Mouse (Mus musculus) neural tube, embryonic 14.5 days (tissue): Measurements from ENCODE around the gene Ccdc6. TPM values are rescaled to one million over a fixed set of nuclear protein-coding genes. Genes with fewer than 3 reads are reported as not detected.
"Not testable (repeated sequence)": the region's sequence is repeated elsewhere in the genome, so short reads cannot be mapped to it uniquely, and the experiment has no call there.

Experiments used
- ATAC-seq: fragments of 200-750 bp; cut with Nextera tagmentation; 2 replicates; pipeline ENCODE4 v1.8.0; 2017; ENCODE audit warnings: low read depth, mild to moderate bottlenecking, moderate TSS enrichment, moderate library complexity
- H3K27ac ChIP-seq: fragments of 300-500 bp; sonication (generic); 2 replicates; pipeline ENCODE4 v1.5.1; 2014; ENCODE audit warnings: low read depth, mild to moderate bottlenecking, control low read depth, low read length, moderate library complexity, mixed read lengths
- H3K27me3 ChIP-seq: fragments of 300-500 bp; sonication (generic); 2 replicates; pipeline ENCODE4 v1.6.1; 2014; ENCODE audit warnings: low read length; ENCODE audit not compliant: control insufficient read depth, insufficient read depth
- H3K36me3 ChIP-seq: fragments of 300-500 bp; sonication (generic); 2 replicates; pipeline ENCODE4 v1.6.1; 2014; ENCODE audit warnings: low read length, mixed read lengths; ENCODE audit not compliant: control insufficient read depth, insufficient read depth
- H3K4me1 ChIP-seq: fragments of 300-500 bp; sonication (generic); 2 replicates; pipeline ENCODE4 v1.6.1; 2014; ENCODE audit warnings: low read length; ENCODE audit not compliant: control insufficient read depth, insufficient read depth
- H3K4me2 ChIP-seq: fragments of 300-500 bp; sonication (generic); 2 replicates; pipeline ENCODE4 v1.6.1; 2014; ENCODE audit warnings: mild to moderate bottlenecking, low read depth, low read length, control low read depth
- H3K4me3 ChIP-seq: fragments of 300-500 bp; sonication (generic); 2 replicates; pipeline ENCODE4 v1.5.1; 2014; ENCODE audit warnings: low read depth, low read length, control low read depth, mixed read lengths
- H3K9ac ChIP-seq: fragments of 300-500 bp; sonication (generic); replicated peaks from 2 replicates; pipeline ENCODE4 v1.6.1; 2014; ENCODE audit warnings: low read depth, mild to moderate bottlenecking, control low read depth, low read length, mixed read lengths
- H3K9me3 ChIP-seq: fragments of 300-500 bp; sonication (generic); 2 replicates; pipeline ENCODE4 v1.6.1; 2016; ENCODE audit warnings: low read length; ENCODE audit not compliant: control insufficient read depth
- WGBS: fragments of 180-500 bp; shearing (Covaris S2); extraction: QIAGEN DNeasy Blood & Tissue Kit; methylation state at CpG from one replicate; pipeline ENCODE4 v1.1.7; 2014; 5-methylcytosine and 5-hydroxymethylcytosine counted together
- polyA plus RNA-seq: library from polyadenylated mRNA; unstranded; fragments of >200 nt; fragmentation: Nextera tagmentation; extraction: Ambion mirVana; gene quantifications from 2 replicates; pipeline ENCODE4 v1.2.1, GENCODE M21; 2014

The Ccdc6 gene
- polyA plus RNA-seq, 1 experiment from 2014 or later, result 43.6 TPM

DNA sequence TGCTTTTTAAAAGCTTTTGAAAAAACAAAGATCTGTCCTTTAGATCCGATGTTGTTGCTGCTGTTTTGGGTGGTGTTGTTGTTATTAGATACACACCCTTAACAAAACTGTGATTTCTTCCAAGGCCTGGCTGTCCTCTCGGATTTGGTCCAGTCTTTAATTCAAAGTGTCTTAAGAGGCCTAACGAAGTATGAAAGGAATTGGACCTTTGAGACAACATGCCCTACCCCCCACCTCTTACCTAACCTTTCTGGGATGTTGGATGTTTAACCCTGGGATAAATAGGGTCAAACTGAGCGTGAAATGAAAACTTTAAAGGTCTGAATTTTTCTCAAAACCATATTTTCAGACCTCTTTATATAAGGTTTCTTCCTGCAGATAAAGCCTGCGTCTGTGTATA, 124.0 kb downstream of the Ccdc6 start:
- no peaks in the 10 kb centered on the region for H3K36me3 ChIP-seq
- H3K4me1 ChIP-seq, result no peaks in the 10 kb centered on the region
- no peak overlapping the region for H3K27ac ChIP-seq
- H3K9me3 ChIP-seq, result no peaks in the 10 kb centered on the region
- ATAC-seq, result no peak
- no peaks in the 10 kb centered on the region for H3K27me3 ChIP-seq
- H3K9ac ChIP-seq, result no peak overlapping the region
- WGBS, result 69% methylated on average over 5 of the region's 5 CpGs
- H3K4me3 ChIP-seq, result no peak overlapping the region
- H3K4me2 ChIP-seq, result no peak overlapping the region

DNA sequence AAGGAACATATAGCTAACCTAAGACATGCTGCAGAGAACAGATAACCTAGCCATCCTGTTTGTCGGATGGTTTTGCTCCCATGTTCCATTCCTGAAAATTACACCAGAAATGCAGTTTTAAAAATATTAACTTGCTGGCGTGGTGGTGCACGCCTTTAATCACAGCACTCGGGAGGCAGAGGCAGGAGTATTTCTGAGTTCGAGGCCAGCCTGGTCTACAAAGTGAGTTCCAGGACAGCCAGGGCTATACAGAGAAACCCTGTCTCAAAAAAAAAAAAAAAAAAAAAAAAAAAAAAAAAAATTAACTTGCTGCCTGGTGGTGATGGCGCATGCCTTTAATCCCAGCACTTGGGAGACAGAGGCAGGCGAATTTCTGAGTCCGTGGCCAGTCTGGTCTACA, 125.3 kb downstream of the Ccdc6 start:
- WGBS, result 96% methylated on average over 8 of the region's 8 CpGs
- ATAC-seq, result not testable (repeated sequence)

DNA sequence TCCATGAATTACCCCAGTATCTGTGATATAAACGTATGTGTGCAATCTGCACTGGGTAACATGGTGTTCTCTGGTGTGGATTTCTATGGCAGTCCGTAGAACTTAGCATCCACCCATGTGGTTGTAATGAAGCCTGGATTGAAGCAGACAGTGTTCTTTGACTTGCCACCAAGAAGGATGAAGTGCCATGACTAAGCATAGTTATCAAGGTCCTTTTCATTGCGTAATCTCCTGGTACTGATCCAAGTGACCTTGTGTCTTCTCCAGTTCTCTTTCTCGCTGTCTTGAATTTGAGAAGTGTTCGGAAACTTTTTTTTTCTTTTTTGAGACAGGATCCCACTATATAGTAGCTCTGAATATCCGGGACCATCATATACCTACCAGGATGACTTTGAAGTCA, 127.7 kb downstream of the Ccdc6 start:
- Histone ChIP-seq H3K9ac (no peak overlapping the region), H3K36me3 (no peaks in the 10 kb centered on the region), H3K4me3 (no peak overlapping the region), H3K27ac (no peak overlapping the region), H3K4me1 (no peaks in the 10 kb centered on the region), H3K27me3 (no peaks in the 10 kb centered on the region), H3K4me2 (no peak overlapping the region), H3K9me3 (no peaks in the 10 kb centered on the region)
- no peak for ATAC-seq
- WGBS, result 93% methylated on average over 6 of the region's 6 CpGs

More for the DNA sequence above, 125.3 kb downstream of the Ccdc6 start:
- H3K4me2 ChIP-seq, H3K9ac ChIP-seq, H3K27ac ChIP-seq, H3K36me3 ChIP-seq, H3K27me3 ChIP-seq, H3K4me1 ChIP-seq, H3K9me3 ChIP-seq, H3K4me3 ChIP-seq: not testable (repeated sequence)

DNA sequence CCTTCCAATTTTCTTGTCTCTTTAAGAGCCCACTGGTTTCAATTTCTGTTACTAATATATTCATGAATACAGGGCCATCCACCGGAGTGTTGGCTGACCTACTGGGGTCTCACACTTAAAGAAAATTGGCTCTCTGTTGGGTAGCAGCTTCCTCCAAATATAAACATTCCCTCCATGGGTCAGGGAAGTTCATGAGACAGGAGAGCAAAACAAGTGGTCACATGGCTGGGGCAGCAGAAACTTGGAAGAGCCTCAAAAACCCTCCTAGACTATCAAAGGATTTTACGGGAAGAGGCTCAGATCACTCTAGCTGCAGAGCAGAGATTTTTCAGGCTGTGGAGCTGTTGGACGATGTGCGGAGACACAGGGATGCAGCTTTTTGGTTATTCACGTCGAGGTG, 128.8 kb downstream of the Ccdc6 start:
- H3K4me2 ChIP-seq, result no peak overlapping the region
- H3K27ac ChIP-seq, result no peak overlapping the region
- H3K9ac ChIP-seq, result no peak overlapping the region
- ATAC-seq, result no peak
- H3K4me1 ChIP-seq, result no peaks in the 10 kb centered on the region
- H3K27me3 ChIP-seq, result no peaks in the 10 kb centered on the region
- H3K4me3 ChIP-seq, result no peak overlapping the region
- WGBS, result 66% methylated on average over 6 of the region's 6 CpGs
- H3K9me3 ChIP-seq, result no peaks in the 10 kb centered on the region
- H3K36me3 ChIP-seq, result no peaks in the 10 kb centered on the region

DNA sequence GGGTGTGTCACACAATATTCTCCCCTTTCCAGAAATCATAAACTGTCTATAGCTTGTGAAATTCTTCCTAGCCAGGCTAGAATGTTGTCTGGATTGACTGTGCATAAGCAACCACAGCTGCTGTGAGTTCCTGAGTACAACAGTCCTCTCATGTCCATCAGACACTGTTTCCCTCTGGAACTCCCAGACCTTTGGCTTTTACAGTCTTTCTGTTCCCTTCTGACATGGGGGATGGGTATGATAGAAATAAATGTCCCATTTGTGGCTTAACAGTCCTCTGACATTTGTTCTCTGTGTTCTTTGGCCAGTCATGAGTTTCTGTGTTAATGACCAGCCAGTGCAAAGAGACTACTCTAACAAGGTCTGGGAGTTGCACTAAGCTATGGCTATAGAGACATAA, 129.7 kb downstream of the Ccdc6 start:
- H3K9ac ChIP-seq, result no peak overlapping the region
- H3K9me3 ChIP-seq, result no peaks in the 10 kb centered on the region
- H3K4me2 ChIP-seq, result no peak overlapping the region
- H3K4me3 ChIP-seq, result no peak overlapping the region
- no peak for ATAC-seq
- H3K4me1 ChIP-seq, result no peaks in the 10 kb centered on the region
- H3K27ac ChIP-seq, result no peak overlapping the region
- no peaks in the 10 kb centered on the region for H3K27me3 ChIP-seq
- no peaks in the 10 kb centered on the region for H3K36me3 ChIP-seq

DNA sequence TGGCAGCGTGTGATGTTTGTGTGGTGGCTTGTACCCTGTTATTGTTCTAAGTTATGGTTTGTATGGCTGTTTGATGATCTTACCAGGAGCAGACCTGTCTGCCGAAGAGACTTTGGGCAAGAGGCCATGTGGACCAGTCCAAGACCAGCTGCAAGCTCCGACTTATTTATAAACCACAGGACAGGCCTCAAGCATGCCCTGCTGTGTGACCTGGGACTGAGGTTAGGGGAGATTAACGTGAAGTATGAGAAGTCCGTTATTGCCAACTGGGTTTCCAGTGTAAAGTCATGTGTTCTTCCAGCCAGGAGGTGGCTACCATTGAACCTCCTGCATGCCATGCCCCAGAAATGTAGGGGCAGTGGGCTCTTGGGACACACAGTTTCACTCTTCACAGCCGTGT, 133.4 kb downstream of the Ccdc6 start:
- H3K4me2 ChIP-seq, result no peak overlapping the region
- no peak overlapping the region for H3K27ac ChIP-seq
- ATAC-seq, result no peak
- no peaks in the 10 kb centered on the region for H3K4me1 ChIP-seq
- no peaks in the 10 kb centered on the region for H3K9me3 ChIP-seq
- no peaks in the 10 kb centered on the region for H3K27me3 ChIP-seq
- H3K36me3 ChIP-seq, result no peaks in the 10 kb centered on the region
- H3K4me3 ChIP-seq, result no peak overlapping the region
- WGBS, result 89% methylated on average over 6 of the region's 6 CpGs
- no peak overlapping the region for H3K9ac ChIP-seq

DNA sequence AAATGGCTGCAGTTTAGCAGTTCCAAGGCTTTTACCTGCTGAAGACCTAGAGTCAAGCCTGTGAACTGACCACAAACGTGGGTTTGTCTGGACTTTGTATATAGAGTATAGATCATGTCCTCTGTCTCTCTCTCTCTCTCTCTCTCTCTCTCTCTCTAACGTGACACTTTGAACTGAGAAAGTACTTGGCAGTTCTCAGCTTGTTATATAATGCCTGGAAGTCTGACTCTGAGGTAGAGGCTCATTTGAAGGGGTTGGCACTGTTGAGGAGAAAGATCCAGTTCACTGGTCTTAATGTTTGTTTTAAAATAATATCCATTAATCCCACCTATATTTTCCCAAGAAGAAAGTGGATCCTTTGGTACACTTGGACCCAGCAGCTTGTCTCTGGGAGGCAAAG, 141.0 kb downstream of the Ccdc6 start:
- H3K4me3 ChIP-seq, result no peak overlapping the region
- no peak overlapping the region for H3K9ac ChIP-seq
- WGBS, result 71% methylated on average over 2 of the region's 2 CpGs
- H3K4me2 ChIP-seq, result no peak overlapping the region
- H3K36me3 ChIP-seq, result no peaks in the 10 kb centered on the region
- no peaks in the 10 kb centered on the region for H3K27me3 ChIP-seq
- H3K9me3 ChIP-seq, result no peaks in the 10 kb centered on the region
- ATAC-seq, result no peak
- no peak overlapping the region for H3K27ac ChIP-seq
- H3K4me1 ChIP-seq, result no peaks in the 10 kb centered on the region

Other genes starting within 250 kb of the Ccdc6 start
- 0.82 and 1.3 TPM in 2 replicates for gene Mrln, start 107.5 kb downstream of the Ccdc6 start, polyA plus RNA-seq
- 0.62 and 1.3 TPM in 2 replicates for gene Slc16a9, start 148.0 kb downstream of the Ccdc6 start, polyA plus RNA-seq